Mouse (Mus musculus) erythroblast, embryonic 14.5 days (primary cell): ENCODE data around the gene Olfr870.

Experiments used
- GATA1 ChIP-seq: IDR thresholded peaks from 2 replicates; pipeline ENCODE4 v1.6.1; 2012; ENCODE audit warnings: low read length, inconsistent platforms, mixed read lengths
- TAL1 ChIP-seq: IDR thresholded peaks from 3 replicates; pipeline ENCODE4 v1.6.1; 2012; ENCODE audit warnings: low read length, inconsistent platforms, mixed read lengths

DNA sequence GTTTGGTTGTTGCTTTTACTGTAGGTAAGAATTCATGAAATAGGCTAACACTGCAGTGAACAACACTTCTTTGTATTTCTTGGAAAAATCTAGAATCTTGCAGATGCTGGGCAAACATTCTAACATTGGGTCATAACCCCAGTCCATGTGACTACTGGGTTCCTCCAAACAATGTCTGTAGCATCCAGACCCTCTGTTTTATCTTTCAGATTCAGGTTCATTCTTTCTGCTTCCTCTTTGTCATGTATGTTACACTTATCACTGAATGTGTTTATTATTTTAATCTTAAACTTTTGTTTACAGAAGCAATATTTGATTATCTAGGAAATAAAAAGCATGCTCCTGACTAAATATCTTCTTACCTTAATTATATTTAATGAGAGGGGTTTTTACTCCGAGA is 37.0 kb upstream of the Olfr870 start:
- TF ChIP-seq GATA1 (no peak), TAL1 (no peak)
